Mouse (Mus musculus): ENCODE results near the gene Lpin1. TPM values are rescaled to one million over a fixed set of nuclear protein-coding genes. Genes with fewer than 3 reads are reported as not detected.
A peak's percentile ranks its signal among the peaks of the same experiment; 100 is the strongest.

Lpin1 gene
- polyA plus RNA-seq, 1 experiment from 2014 or later: 8.0 TPM

DNA sequence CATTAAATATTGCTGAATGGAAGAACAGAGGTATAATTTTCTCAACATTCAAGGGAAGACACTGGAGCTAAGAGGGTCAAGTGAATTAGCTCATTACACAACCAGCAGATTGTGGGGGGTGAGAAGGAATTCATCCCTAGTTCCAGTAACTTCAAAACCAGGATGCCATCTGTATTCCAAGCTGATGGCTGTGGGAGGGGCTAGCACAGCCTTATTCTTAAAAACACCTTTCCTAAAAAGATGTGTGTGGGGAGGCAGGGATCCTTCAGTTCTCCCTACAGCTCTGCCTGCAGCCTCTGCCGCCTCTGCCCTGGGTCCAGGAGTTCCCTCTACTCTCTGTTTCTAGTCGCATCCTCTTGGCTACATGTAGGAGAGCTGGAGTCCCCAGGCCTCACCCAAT lies 5.0 kb upstream of the Lpin1 start:
- no peak overlapping the region for H3K27ac ChIP-seq
- no peaks in the 10 kb centered on the region for H3K27me3 ChIP-seq
- no peak overlapping the region for H3K4me2 ChIP-seq (replicated peaks)
- WGBS: 68% methylated on average over 2 of the region's 2 CpGs
- H3K36me3 ChIP-seq: no peaks in the 10 kb centered on the region
- H3K4me1 ChIP-seq: peaks cover 12% of the 10 kb centered on the region
- no peak for ATAC-seq (ENCODE audit: insufficient number of reproducible peaks, insufficient read depth, low FRiP score, low TSS enrichment)
- H3K4me3 ChIP-seq: no peak overlapping the region
- H3K9ac ChIP-seq: no peak overlapping the region
- H3K9me3 ChIP-seq: no peaks in the 10 kb centered on the region

- 63% methylated on average over 3 of the region's 3 CpGs for WGBS
- no peaks in the 10 kb centered on the region for H3K27me3 ChIP-seq
- no peak overlapping the region for H3K4me2 ChIP-seq (replicated peaks)
- no peaks in the 10 kb centered on the region for H3K9me3 ChIP-seq
- H3K4me3 ChIP-seq: no peak overlapping the region
- ATAC-seq (ENCODE audit: insufficient number of reproducible peaks, insufficient read depth, low FRiP score, low TSS enrichment): no peak
- H3K36me3 ChIP-seq: no peaks in the 10 kb centered on the region
- peaks cover 12% of the 10 kb centered on the region for H3K4me1 ChIP-seq
- no peak overlapping the region for H3K9ac ChIP-seq
- no peak overlapping the region for H3K27ac ChIP-seq
Observed at GRCm38 (mm10) chr12:16614556-16614955, 3.8 kb upstream of the Lpin1 start.

DNA sequence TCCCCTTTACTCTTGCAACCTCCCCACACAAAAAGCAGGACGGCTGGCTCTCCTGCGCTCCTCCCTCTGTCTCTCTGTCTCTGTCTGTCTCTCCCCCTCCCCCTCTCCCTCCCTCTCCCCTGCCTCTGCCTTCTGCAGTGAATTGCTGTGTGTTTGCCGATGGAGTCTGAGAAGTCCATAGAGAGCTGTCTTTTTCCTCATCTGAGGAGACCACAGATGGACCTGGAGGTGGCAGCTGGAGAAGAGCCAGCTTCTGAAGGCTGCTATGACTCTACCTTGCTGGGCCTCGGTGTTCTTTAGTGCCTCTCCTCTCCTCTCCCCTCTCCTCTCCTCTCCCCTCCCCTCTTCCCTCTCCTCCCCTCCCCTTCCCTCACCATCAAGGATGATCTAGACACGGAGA lies 5.1 kb downstream of the Lpin1 start:
- no peaks in the 10 kb centered on the region for H3K27me3 ChIP-seq
- H3K4me3 ChIP-seq: no peak overlapping the region
- 73% methylated on average over 5 of the region's 5 CpGs for WGBS

GRCm38 (mm10) chr12:16602271-16602670 lies 8.5 kb downstream of the Lpin1 start:
- Histone ChIP-seq H3K27ac (no peak overlapping the region), H3K4me3 (no peak overlapping the region), H3K27me3 (no peaks in the 10 kb centered on the region), H3K4me2 (replicated peaks) (no peak overlapping the region), H3K9me3 (no peaks in the 10 kb centered on the region), H3K4me1 (no peaks in the 10 kb centered on the region), H3K9ac (no peak overlapping the region), H3K36me3 (no peaks in the 10 kb centered on the region)
- ATAC-seq (ENCODE audit: insufficient number of reproducible peaks, insufficient read depth, low FRiP score, low TSS enrichment): no peak
- 82% methylated on average over 4 of the region's 4 CpGs for WGBS

More for the DNA sequence above, 5.1 kb downstream of the Lpin1 start:
- Histone ChIP-seq H3K9me3 (no peaks in the 10 kb centered on the region), H3K4me2 (replicated peaks) (no peak overlapping the region), H3K36me3 (no peaks in the 10 kb centered on the region), H3K27ac (no peak overlapping the region), H3K4me1 (no peaks in the 10 kb centered on the region), H3K9ac (no peak overlapping the region)
- ATAC-seq (ENCODE audit: insufficient number of reproducible peaks, insufficient read depth, low FRiP score, low TSS enrichment): no peak

DNA sequence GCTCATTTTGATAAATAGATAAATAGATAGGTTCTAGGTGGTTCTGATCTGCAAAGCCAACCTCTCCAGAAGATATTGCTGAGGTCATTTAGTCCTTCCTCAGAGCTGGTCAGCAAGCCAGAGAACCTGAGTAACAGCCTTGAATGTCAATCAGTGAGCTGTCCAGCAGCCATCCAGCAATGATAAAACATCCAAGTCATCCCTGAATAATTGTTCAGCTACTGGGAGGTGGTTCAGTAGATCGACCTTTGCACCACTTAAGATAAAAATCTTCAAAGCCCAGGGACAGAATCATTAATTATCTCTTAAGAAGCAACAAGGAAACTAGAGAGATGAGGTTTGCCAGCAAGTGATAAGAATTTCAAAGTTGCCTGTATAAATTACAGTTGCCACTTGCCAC lies 10.4 kb downstream of the Lpin1 start:
- Histone ChIP-seq H3K9me3 (no peaks in the 10 kb centered on the region), H3K27ac (no peak overlapping the region), H3K9ac (no peak overlapping the region), H3K4me1 (no peaks in the 10 kb centered on the region), H3K36me3 (no peaks in the 10 kb centered on the region), H3K4me2 (replicated peaks) (no peak overlapping the region), H3K4me3 (no peak overlapping the region), H3K27me3 (no peaks in the 10 kb centered on the region)
- WGBS: 57% methylated on average over 1 of the region's 1 CpGs
- ATAC-seq (ENCODE audit: insufficient number of reproducible peaks, insufficient read depth, low FRiP score, low TSS enrichment): no peak

DNA sequence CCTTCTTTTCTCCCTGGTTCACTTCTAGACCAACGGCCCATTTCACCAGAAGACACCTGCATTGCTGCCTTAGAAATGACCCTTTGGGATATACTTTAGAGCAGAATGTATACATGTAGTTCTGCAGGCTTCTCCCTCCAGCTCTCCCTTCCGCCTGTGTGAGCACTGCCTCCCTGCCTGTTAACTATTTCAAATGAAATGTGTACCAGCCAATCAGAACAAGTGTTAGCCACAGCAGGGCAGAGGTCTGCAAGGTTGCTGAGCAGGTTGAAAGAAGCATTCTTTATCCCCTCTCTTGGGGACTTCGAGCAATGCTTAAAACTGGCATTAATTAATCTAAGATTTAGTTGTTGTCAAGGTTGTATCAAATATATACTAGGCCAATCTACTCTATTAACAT lies 11.4 kb downstream of the Lpin1 start:
- no peak overlapping the region for H3K4me3 ChIP-seq
- WGBS: 56% methylated on average over 3 of the region's 3 CpGs
- ATAC-seq (ENCODE audit: insufficient number of reproducible peaks, insufficient read depth, low FRiP score, low TSS enrichment): no peak

GRCm38 (mm10) chr12:16593761-16594160 lies 17.0 kb downstream of the Lpin1 start:
- H3K4me1 ChIP-seq: peaks cover 21% of the 10 kb centered on the region
- 83% methylated on average over 7 of the region's 7 CpGs for WGBS
- no peak overlapping the region for H3K4me2 ChIP-seq (replicated peaks)
- H3K27me3 ChIP-seq: no peaks in the 10 kb centered on the region
- ATAC-seq (ENCODE audit: insufficient number of reproducible peaks, insufficient read depth, low FRiP score, low TSS enrichment): no peak
- H3K27ac ChIP-seq: no peak overlapping the region
- no peak overlapping the region for H3K4me3 ChIP-seq
- no peak overlapping the region for H3K9ac ChIP-seq
- H3K9me3 ChIP-seq: no peaks in the 10 kb centered on the region
- no peaks in the 10 kb centered on the region for H3K36me3 ChIP-seq

More for the DNA sequence above, 11.4 kb downstream of the Lpin1 start:
- Histone ChIP-seq H3K36me3 (no peaks in the 10 kb centered on the region), H3K4me2 (replicated peaks) (no peak overlapping the region), H3K9ac (no peak overlapping the region), H3K27me3 (no peaks in the 10 kb centered on the region), H3K4me1 (no peaks in the 10 kb centered on the region), H3K9me3 (no peaks in the 10 kb centered on the region), H3K27ac (no peak overlapping the region)

DNA sequence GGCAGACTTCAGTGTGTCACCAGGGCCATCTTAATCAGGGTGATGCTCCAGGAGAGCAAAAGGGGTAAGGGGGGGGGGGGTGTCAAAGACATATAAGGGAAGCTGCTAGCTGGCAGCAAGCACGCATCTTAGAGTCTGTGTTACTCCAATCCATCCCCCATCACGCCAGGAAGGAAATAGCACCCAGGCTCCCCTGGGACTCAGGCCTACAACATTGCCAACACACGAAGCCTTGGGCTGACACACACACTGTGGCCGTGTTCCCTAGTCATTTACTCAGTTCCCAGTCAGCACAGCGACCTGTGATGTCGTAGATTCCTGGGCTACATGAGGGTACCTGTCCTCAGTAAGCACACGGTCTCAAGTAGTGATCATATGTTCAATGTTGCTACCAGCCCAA lies 17.8 kb downstream of the Lpin1 start:
- Histone ChIP-seq H3K27me3 (no peaks in the 10 kb centered on the region), H3K4me3 (no peak overlapping the region), H3K27ac (no peak overlapping the region), H3K4me2 (replicated peaks) (no peak overlapping the region), H3K4me1 (peaks cover 29% of the 10 kb centered on the region), H3K9me3 (no peaks in the 10 kb centered on the region), H3K9ac (no peak overlapping the region), H3K36me3 (no peaks in the 10 kb centered on the region)
- 77% methylated on average over 7 of the region's 7 CpGs for WGBS
- ATAC-seq (ENCODE audit: insufficient number of reproducible peaks, insufficient read depth, low FRiP score, low TSS enrichment): no peak

DNA sequence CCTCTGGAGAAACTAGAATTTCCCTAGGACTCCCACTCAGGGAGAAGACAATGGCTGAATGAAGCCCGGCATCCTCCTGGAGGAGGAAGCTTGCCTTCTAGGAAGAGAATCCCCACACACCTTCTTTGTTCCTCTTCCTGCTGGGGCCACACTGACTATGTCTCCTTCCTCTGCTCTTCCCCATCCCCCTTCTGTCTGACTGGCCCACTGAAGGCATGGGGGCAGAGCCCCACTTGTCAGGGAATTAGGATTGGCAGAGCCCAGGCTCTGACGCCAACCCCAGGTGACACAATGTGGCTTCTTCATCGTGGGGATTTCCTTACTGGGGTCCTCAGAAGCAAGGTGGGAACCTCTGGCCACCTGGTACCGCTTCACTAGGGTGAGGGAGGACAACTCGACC lies 18.3 kb downstream of the Lpin1 start:
- WGBS: 61% methylated on average over 5 of the region's 5 CpGs
- Histone ChIP-seq H3K4me3 (no peak overlapping the region), H3K4me1 (peaks cover 32% of the 10 kb centered on the region), H3K4me2 (replicated peaks) (no peak overlapping the region), H3K9ac (no peak overlapping the region), H3K27me3 (no peaks in the 10 kb centered on the region), H3K27ac (no peak overlapping the region), H3K9me3 (no peaks in the 10 kb centered on the region), H3K36me3 (no peaks in the 10 kb centered on the region)
- ATAC-seq (ENCODE audit: insufficient number of reproducible peaks, insufficient read depth, low FRiP score, low TSS enrichment): no peak

DNA sequence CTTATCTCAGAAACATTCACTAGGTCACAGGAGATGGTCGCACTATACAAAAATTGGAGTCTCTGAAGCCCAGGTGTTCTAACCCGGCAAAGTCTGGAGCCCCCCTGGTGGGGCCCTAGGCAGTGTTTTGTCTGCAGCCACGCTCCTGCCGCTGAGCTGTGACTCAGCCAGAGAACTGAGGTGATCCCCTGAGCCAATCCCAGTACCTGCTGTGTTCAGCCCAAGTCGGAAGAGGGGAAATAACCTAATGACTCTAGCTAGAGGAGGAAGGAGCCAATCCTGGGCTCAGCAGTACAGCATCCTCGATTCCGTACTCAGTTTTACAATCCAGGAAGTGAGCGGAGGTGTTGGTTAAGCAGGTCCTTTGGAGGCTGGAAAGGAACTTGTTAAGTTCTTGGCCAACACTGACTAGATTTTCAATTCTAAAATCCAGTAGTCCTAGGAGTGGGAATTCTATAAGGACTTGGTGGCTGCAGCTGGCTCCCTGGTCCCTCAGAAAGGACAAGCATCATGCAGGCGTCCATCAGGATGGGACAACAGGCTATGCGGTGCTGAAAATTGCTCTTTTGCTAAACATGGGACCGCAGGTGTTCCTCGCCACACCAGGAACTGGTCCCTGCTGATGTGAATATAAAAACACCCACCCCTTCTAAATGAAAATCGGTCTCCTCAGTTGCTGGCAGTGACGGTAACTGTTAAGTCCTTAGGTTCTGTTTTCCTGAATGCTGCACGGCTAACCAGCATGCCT lies 19.1 kb downstream of the Lpin1 start:
- Histone ChIP-seq H3K4me3 (peak overlapping the region; percentile 26), H3K27ac (peak overlapping the region; percentile 75), H3K27me3 (no peaks in the 10 kb centered on the region), H3K4me1 (peaks cover 32% of the 10 kb centered on the region), H3K36me3 (no peaks in the 10 kb centered on the region), H3K9ac (no peak overlapping the region), H3K4me2 (replicated peaks) (peak overlapping the region; percentile 53), H3K9me3 (no peaks in the 10 kb centered on the region)
- ATAC-seq (ENCODE audit: insufficient number of reproducible peaks, insufficient read depth, low FRiP score, low TSS enrichment): peak; percentile 80
- WGBS: 7% methylated on average over 15 of the region's 15 CpGs

GRCm38 (mm10) chr12:16589966-16590365 lies 20.8 kb downstream of the Lpin1 start:
- H3K36me3 ChIP-seq: no peaks in the 10 kb centered on the region
- peak overlapping the region; percentile 71 for H3K4me2 ChIP-seq (replicated peaks)
- H3K9ac ChIP-seq: no peak overlapping the region
- WGBS: 13% methylated on average over 4 of the region's 4 CpGs
- H3K27ac ChIP-seq: no peak overlapping the region
- peaks cover 32% of the 10 kb centered on the region for H3K4me1 ChIP-seq
- no peaks in the 10 kb centered on the region for H3K9me3 ChIP-seq
- peak overlapping the region; percentile 79; the same call in 1 of the 2 replicates for H3K4me3 ChIP-seq
- no peaks in the 10 kb centered on the region for H3K27me3 ChIP-seq
- ATAC-seq (ENCODE audit: insufficient number of reproducible peaks, insufficient read depth, low FRiP score, low TSS enrichment): no peak

DNA sequence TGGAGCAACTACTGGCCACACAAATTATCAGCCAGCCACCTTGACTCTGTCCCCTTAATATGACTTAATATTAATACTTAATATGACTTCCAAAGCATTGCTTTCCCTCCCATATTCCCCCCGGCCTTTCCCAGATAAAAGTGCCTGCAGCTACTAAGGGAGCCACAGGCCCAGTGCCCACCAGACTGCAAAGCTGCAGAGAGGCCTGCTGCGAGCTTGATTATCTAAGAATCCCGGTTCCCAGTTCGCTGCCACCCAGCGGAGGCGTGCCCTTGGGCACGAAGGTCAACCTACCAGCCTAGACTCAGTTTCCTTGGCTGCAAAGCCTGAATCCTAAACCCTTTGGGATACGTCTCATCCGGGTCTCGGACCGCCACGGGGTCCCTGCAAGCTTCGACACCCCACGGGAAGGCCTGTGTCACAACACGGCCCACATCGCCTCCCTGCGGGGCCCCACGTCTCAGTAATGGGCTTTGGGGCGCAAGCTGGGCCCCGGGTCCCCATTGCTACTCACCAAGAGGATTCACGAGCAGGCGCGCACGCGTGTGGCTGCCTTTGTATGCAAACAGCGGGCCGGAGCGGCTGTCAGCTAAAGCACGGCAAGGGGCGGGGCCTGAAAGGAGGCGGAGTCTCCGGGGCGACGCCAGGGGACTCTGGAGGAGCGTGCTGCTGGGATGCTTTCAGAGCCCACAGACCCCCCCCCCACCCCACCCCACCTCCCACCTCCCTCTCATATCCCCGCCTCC lies 21.4 kb downstream of the Lpin1 start:
- ATAC-seq (ENCODE audit: insufficient number of reproducible peaks, insufficient read depth, low FRiP score, low TSS enrichment): peak; percentile 76

More for the DNA sequence above, 21.4 kb downstream of the Lpin1 start:
- Histone ChIP-seq H3K9me3 (no peaks in the 10 kb centered on the region), H3K4me3 (peak overlapping the region; percentile 79), H3K27me3 (no peaks in the 10 kb centered on the region), H3K4me2 (replicated peaks) (peak overlapping the region; percentile 71), H3K27ac (no peak overlapping the region; the same call in 1 of the 2 replicates), H3K9ac (peak overlapping the region; percentile 55), H3K4me1 (peaks cover 34% of the 10 kb centered on the region), H3K36me3 (no peaks in the 10 kb centered on the region)
- under 1% methylated on average over 35 of the region's 36 CpGs for WGBS

All from embryonic facial prominence, embryonic 12.5 days (tissue).